Mouse (Mus musculus): ENCODE results near the gene Arih1.
"Not testable (repeated sequence)": the region's sequence is repeated elsewhere in the genome, so short reads cannot be mapped to it uniquely, and the experiment has no call there.

Gene Arih1

DNA sequence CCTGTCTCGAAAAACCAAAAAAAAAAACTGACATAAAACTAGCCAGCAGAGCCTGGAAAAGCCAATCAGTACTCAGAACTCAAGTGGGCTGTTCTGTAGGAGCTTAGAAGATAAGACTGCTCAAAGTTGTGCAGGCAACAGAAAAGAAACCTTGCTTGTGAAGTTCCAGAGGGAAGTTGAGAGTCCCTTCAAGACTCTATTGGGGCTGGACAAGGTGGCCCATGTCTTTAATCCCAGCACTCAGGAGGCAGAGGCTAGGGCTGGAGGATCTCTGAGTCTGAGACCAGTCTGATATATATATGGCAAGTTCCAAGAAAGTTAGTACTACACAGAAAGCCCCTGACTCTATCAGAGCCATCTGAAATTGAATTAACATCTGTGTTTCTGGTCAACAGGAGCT is 28.0 kb downstream of the Arih1 start:
- no peak for DNase-seq

DNA sequence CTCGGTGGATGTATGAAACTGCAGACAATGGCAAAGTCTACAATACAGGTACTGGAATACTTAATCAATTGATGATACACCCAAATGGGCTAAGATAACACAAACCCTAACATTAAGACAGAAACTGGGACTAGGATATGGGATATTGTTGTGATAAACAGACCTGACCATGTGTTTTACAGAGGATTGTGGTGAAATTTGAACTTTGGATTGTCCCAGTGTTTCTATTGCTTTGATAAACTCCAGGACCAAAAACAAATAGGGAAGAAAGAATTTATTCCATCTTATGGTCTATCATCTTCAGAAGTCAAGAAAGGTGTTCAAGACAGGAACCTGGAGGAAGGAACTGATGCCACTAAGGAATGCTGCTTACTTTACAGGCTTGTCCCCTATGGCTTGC is 28.7 kb downstream of the Arih1 start:
- DNase-seq = no peak

GRCm38 (mm10) chr9:59455404-59456068 is 30.9 kb downstream of the Arih1 start:
- no peak for DNase-seq

- DNase-seq = no peak
These were observed 52.7 kb downstream of the Arih1 start for GRCm38 (mm10) chr9:59433729-59434128.

- no peak for DNase-seq
These were observed 54.8 kb downstream of the Arih1 start for GRCm38 (mm10) chr9:59431626-59432025.

DNA sequence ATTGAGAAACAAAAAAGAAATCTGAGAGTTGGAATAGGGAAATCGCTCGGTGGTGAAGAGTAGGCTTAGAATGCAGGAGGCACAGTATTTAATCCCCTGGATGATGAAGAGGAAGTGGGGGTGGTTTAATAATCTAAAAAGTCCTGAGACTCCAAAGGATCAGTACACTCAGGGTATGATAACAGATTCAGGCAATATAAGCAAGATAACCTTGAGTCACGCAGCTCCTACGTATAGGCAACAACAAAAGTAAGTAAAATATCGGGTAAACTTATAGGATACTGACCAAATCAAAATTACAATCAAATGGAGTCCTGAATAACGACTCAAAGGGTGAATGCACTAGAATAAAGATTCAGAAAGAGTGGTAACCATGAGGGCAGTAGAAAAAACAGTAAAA is 65.9 kb downstream of the Arih1 start:
- DNase-seq = no peak

GRCm38 (mm10) chr9:59407271-59407670 is 79.1 kb downstream of the Arih1 start:
- no peak for DNase-seq

DNA sequence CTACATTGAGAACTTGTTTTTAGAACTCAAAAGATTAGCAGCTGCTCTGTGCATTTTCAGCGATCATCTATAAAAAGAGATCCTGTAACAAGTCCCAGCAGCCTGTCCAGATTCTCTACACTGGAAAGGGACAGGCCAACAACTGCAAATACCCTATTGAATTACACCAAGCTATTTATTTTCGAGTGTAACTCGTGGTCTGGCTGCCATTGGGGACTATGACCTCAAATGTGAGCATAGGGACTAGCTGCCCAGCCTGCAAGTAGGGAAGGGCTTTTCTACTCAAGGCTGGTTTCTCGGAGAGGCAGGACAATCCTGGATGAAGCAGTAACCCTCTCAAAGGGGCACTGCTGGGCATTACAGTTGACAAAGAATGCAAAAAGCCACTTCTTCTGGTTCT is 97.3 kb downstream of the Arih1 start:
- no peak for DNase-seq

- no peak for DNase-seq
These were observed 98.1 kb downstream of the Arih1 start for GRCm38 (mm10) chr9:59388311-59388710.

DNA sequence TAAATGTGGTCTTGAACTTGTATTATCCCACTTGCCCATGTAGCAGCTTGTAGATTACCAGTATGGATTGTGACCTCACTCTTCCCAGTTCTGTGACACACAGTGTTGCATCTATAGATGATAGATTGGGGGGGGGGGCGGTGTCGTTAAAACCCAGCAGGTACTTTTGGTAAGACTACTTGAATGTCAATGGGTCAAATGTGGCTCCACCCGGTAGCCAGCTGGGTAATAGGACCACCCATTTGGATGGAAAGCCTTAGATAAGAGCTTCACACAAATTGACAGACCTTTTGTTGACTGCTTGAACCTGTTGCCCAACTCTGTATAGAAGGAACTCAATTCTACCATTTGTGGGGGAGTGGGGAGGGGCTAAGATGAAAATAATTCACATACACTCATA is 99.0 kb downstream of the Arih1 start:
- DNase-seq = no peak

- no peak for DNase-seq
These were observed 110.8 kb downstream of the Arih1 start for GRCm38 (mm10) chr9:59375626-59376025.

GRCm38 (mm10) chr9:59369646-59370045 is 116.8 kb downstream of the Arih1 start:
- DNase-seq = no peak

DNA sequence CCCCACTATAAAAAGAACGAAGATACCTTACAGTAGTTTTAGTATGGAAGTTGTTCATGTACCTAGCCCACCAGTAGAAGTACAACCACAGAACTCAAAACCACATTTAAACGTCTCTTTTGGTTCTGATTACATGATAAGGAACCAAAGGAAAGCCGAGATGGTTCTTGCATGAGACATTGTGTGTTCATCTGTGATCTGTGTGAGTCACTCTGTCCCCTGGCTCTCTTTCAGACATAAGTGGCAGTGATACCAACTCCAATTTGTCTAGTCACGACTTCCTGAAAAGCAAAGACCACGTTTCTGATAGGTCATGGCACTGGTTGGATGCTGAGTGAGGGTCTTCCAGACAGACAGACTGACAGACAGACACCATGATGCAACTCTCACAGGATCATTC is 117.2 kb downstream of the Arih1 start:
- DNase-seq = no peak

DNA sequence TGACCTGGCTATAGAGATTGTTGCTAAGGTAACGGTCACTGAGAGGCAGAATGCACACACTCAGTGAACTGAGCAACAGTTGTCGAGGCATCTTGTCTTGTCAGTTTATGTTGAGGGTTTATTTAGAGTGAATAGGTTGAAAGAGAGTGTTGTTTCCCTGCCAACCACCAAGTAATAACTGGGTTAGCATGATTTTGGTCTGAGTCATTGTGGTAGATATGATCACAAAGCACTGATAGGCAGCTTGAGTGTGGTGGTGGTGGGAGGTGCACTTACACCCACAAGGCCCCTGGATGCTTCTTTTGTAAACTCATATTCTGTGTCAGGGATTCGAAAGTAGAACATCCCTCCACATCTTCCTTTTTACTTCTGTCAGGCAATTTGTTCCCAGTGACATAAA is 125.9 kb downstream of the Arih1 start:
- not testable (repeated sequence) for DNase-seq

GRCm38 (mm10) chr9:59358041-59358440 is 128.4 kb downstream of the Arih1 start:
- DNase-seq = peak; percentile 7

DNA sequence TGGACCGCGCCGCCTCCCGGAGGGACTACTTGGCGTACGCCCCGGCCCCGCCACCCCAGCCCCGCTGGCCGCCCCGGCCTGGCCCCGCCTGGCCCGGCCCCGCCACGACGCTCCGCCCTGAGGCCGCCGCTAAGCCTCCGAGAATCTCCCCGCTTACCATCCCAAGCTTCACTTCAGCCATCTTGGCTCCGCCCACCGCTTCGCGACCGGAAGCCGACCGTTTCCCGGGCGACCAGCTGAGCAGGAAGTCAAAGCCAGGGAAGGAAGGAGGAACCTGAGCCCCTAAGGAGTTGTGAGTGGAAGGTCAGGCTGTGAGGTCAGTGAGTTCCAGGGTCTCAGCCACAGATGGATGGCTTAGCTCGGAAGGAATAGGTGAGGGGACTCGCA is 133.2 kb downstream of the Arih1 start, which contains the start of gene Bbs4:
Gene Bbs4, minus strand, starts transcription at position 256 of the 387 bp plus-strand sequence.
- peak; percentile 95 for DNase-seq

- DNase-seq = peak; percentile 50
These were observed 133.7 kb downstream of the Arih1 start for GRCm38 (mm10) chr9:59352586-59353252.

DNA sequence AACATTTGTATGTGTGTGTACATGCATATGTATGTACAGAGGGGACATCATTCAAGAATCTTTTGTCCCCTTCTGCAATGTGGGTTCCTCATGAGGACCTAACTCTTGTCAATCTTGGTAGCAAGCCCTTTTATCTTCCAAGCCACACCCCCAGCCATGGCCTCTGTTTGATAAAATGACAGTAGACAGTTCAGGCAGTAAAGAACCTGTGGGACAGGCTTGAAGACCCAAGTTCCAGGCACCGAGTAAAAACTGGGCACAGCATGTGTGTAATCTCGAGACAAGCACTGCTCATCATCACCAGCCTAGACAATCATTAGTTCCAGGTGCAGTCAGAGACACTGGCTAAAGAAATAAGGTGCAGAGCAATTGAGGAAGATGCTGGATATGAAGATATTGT is 140.2 kb downstream of the Arih1 start:
- no peak for DNase-seq

GRCm38 (mm10) chr9:59340002-59340401 is 146.4 kb downstream of the Arih1 start:
- DNase-seq = peak; percentile 15

GRCm38 (mm10) chr9:59339107-59339506 is 147.3 kb downstream of the Arih1 start:
- no peak for DNase-seq

- DNase-seq = no peak
These were observed 148.0 kb downstream of the Arih1 start for GRCm38 (mm10) chr9:59338411-59338810.

All from retina, postnatal 1 day (tissue).